Mouse (Mus musculus) G1E (cell line): ENCODE measurements around the gene Srms. TPM values are rescaled to one million over a fixed set of nuclear protein-coding genes. Genes with fewer than 3 reads are reported as not detected.

ENCODE experiments used
- ATAC-seq: 2 replicates; pipeline ENCODE4 v1.8.0; 2016; ENCODE audit warnings: mild to moderate bottlenecking; ENCODE audit not compliant: insufficient number of reproducible peaks, poor library complexity, low FRiP score, severe bottlenecking; ENCODE audit errors: extremely low read depth
- DNase-seq: peaks from one replicate; pipeline ENCODE4 v3.0.0; 2012; ENCODE audit warnings: low spot score
- H3K27me3 ChIP-seq: 2 replicates; pipeline ENCODE4 v1.6.1; 2012; ENCODE audit warnings: mild to moderate bottlenecking, low read length, inconsistent platforms; ENCODE audit not compliant: insufficient read depth
- H3K36me3 ChIP-seq: replicated peaks from 2 replicates; pipeline ENCODE3; 2012; ENCODE audit warnings: mild to moderate bottlenecking, inconsistent platforms
- H3K4me1 ChIP-seq: 2 replicates; pipeline ENCODE4 v1.6.1; 2012; ENCODE audit warnings: low read depth, low read length, inconsistent platforms, mixed read lengths; ENCODE audit not compliant: insufficient read depth
- H3K4me3 ChIP-seq: 2 replicates; pipeline ENCODE4 v1.5.1; 2012; ENCODE audit warnings: low read depth, mild to moderate bottlenecking, inconsistent platforms, low read length, moderate library complexity, mixed read lengths
- H3K9me3 ChIP-seq: replicated peaks from 2 replicates; pipeline ENCODE4 v1.6.1; 2012; ENCODE audit warnings: inconsistent platforms
- CTCF ChIP-seq: IDR thresholded peaks from 2 replicates; pipeline ENCODE4 v1.5.1; 2012; ENCODE audit warnings: low read depth, low read length, inconsistent platforms, mixed read lengths
- GATA1 ChIP-seq: IDR thresholded peaks from 2 replicates; pipeline ENCODE4 v1.6.1; 2012; ENCODE audit warnings: borderline replicate concordance, low read length, inconsistent platforms, mixed read lengths
- GATA2 ChIP-seq: IDR thresholded peaks from 2 replicates; pipeline ENCODE4 v1.6.1; 2012; ENCODE audit warnings: low read depth, low read length, inconsistent platforms, borderline replicate concordance
- POLR2AphosphoS5 ChIP-seq: IDR thresholded peaks from 2 replicates; pipeline ENCODE4 v1.6.1; 2012; ENCODE audit warnings: low read depth, low read length, inconsistent platforms; ENCODE audit not compliant: insufficient replicate concordance
- TAL1 ChIP-seq: conservative IDR thresholded peaks from 2 replicates; pipeline ENCODE4 v1.6.1; 2012; ENCODE audit warnings: low read depth, low read length, inconsistent platforms, mixed read lengths
- polyA plus RNA-seq: library from polyadenylated mRNA; stranded (reverse); fragments of >175 nt; gene quantifications from 2 replicates; pipeline ENCODE4 v1.2.3, GENCODE M21; 2012
- total RNA-seq, 2 experiments: library from RNA; stranded (forward) in 1 of 2; stranded (reverse) in 1 of 2; fragments of 200-1000 nt in 1 of 2; fragments of >200 nt in 1 of 2; fragmentation: Nextera tagmentation in 1 of 2; gene quantifications; 2 replicates each; pipeline ENCODE4 v1.2.3; 2014 to 2017

Gene Srms
- total and polyA plus RNA-seq, 3 experiments, result 0.30 TPM; not detected in 2

DNA sequence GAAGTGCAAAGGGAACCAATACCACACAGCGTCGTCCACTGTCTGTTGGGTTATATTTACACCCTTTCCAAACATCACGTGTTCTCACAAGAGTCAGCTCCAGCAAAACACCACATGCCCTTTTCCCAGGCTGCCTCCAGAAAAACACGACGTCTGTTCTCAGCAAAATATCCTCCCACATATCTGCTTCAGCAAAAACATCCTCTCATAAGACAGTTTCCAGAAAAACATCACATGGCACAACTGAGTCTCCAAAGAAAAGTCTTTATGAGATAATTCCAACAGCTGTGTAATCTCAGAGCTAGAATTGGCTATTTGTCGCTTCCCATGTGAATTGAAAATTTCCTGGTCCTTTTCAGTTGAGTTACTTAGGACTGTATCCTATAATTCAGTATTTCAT is 32.1 kb downstream of the Srms start:
- no peak for DNase-seq

DNA sequence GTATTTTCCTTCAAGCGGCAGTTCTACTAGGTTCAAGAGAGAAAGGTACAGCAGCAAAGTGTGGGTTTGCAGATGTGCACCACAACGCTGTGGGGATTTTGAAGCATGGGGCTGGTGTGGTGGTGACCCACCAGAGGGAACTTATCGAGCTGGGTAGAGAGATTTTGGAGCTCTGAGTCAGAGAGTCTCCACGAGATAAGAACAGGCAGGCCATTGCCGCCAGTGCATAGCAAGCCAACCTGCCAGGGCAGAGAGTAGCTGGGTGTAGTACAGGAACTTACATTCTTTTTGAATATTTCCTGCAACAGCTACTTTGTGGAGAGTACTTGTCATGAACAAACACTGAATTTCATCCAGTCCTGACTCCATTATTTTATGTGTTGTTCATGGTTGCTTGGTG is 34.5 kb downstream of the Srms start:
- no peaks in the 10 kb centered on the region for H3K36me3 ChIP-seq
- H3K9me3 ChIP-seq, result no peaks in the 10 kb centered on the region
- no peaks in the 10 kb centered on the region for H3K4me1 ChIP-seq
- H3K27me3 ChIP-seq, result peaks cover 8% of the 10 kb centered on the region
- ATAC-seq (no peak), DNase-seq (no peak)
- TF ChIP-seq POLR2AphosphoS5, result no peak
- H3K4me3 ChIP-seq, result no peak overlapping the region

More for the DNA sequence above, 32.1 kb downstream of the Srms start:
- H3K4me1 ChIP-seq, result no peaks in the 10 kb centered on the region
- no peaks in the 10 kb centered on the region for H3K36me3 ChIP-seq
- no peak for ATAC-seq
- H3K4me3 ChIP-seq, result no peak overlapping the region
- peaks cover 15% of the 10 kb centered on the region for H3K27me3 ChIP-seq
- H3K9me3 ChIP-seq, result no peaks in the 10 kb centered on the region
- TF ChIP-seq CTCF (no peak), TAL1 (no peak), GATA2 (no peak), GATA1 (no peak), POLR2AphosphoS5 (no peak)

GRCm38 (mm10) chr2:181178015-181178414 is 35.0 kb downstream of the Srms start:
- no peaks in the 10 kb centered on the region for H3K9me3 ChIP-seq
- peaks cover 8% of the 10 kb centered on the region for H3K27me3 ChIP-seq
- TF ChIP-seq GATA1 (no peak), CTCF (no peak), GATA2 (no peak), POLR2AphosphoS5 (no peak), TAL1 (no peak)
- DNase-seq, result no peak
- H3K4me1 ChIP-seq, result no peaks in the 10 kb centered on the region
- ATAC-seq, result no peak
- H3K4me3 ChIP-seq, result no peak overlapping the region
- no peaks in the 10 kb centered on the region for H3K36me3 ChIP-seq

GRCm38 (mm10) chr2:181174646-181175045 is 38.3 kb downstream of the Srms start:
- no peaks in the 10 kb centered on the region for H3K9me3 ChIP-seq
- H3K4me3 ChIP-seq, result no peak overlapping the region
- DNase-seq (no peak), ATAC-seq (no peak)
- H3K27me3 ChIP-seq, result peaks cover 4% of the 10 kb centered on the region
- H3K4me1 ChIP-seq, result no peaks in the 10 kb centered on the region
- TF ChIP-seq TAL1 (no peak), POLR2AphosphoS5 (no peak), GATA1 (no peak), GATA2 (no peak), CTCF (no peak)
- H3K36me3 ChIP-seq, result no peaks in the 10 kb centered on the region

DNA sequence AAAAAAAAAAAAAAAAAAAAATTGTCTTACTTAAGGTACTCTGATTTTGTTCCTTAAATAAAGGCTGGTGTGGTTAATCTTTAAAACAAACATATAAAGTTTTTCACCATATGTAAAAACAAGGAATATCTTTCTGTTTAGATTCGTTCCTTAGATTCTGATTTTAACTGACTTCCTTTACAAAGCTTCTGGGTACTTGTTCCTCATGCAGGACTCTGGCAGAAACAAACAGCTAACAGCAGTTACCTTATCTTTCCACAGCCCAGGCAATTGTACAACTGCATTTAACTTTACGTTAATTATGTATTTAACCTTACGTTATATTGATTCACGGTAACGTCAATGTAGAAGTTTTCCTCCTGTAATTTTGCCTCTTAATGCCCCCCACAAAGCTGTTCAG is 46.5 kb downstream of the Srms start:
- H3K9me3 ChIP-seq, result no peaks in the 10 kb centered on the region
- no peaks in the 10 kb centered on the region for H3K36me3 ChIP-seq
- ATAC-seq, result no peak
- no peak for TF ChIP-seq TAL1
- TF ChIP-seq CTCF, result no peak
- TF ChIP-seq GATA2, result no peak
- TF ChIP-seq GATA1, result no peak
- TF ChIP-seq POLR2AphosphoS5, result no peak
- no peaks in the 10 kb centered on the region for H3K4me1 ChIP-seq
- H3K27me3 ChIP-seq, result peaks cover 6% of the 10 kb centered on the region; the same call in 1 of the 2 replicates
- DNase-seq, result no peak
- no peak overlapping the region for H3K4me3 ChIP-seq

DNA sequence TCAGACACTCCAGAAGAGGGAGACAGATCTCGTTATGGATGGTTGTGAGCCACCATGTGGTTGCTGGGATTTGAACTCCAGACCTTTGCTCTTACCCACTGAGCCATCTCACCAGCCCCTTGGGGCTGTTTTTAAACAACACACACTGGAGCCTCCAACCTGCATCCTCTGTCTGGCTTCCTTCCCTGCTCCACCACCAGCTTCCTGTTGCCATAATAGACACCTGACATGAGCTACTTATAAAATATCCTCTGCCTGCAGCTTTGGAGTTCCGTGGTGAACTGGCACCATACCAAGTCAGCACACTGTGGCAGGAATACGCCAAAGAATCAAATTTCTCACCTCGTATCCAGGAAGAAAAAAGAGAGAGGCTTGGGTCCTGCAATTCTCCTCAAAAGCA is 52.2 kb downstream of the Srms start:
- Histone ChIP-seq H3K27me3 (peaks cover 9% of the 10 kb centered on the region; the same call in 1 of the 2 replicates), H3K4me1 (no peaks in the 10 kb centered on the region), H3K36me3 (no peaks in the 10 kb centered on the region), H3K9me3 (no peaks in the 10 kb centered on the region), H3K4me3 (no peak overlapping the region)
- TF ChIP-seq CTCF, result no peak
- TF ChIP-seq GATA1, result no peak
- no peak for TF ChIP-seq POLR2AphosphoS5
- TF ChIP-seq GATA2, result no peak
- TF ChIP-seq TAL1, result no peak
- ATAC-seq, result no peak
- DNase-seq, result no peak

DNA sequence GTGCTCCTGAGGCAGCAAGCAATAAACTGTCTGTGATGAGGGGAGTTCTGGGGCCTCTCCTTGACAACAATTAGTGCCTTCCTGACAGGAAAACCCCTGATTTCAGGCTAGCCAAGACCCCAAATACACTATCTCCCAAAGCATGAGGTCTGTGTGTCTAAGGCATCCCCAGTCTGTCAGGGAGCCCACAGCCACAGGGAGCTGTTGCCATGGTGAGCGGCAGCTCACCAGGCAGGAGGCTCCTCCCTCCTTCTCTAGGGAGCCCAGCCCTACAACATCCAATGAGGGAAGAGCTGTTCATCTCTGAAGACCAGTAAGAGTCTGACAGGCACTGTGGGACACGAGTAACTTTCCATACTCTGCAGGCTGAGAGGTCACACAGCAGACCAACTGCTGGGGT is 53.2 kb downstream of the Srms start:
- Histone ChIP-seq H3K4me1 (no peaks in the 10 kb centered on the region), H3K36me3 (no peaks in the 10 kb centered on the region), H3K9me3 (no peaks in the 10 kb centered on the region), H3K4me3 (no peak overlapping the region), H3K27me3 (peaks cover 9% of the 10 kb centered on the region; the same call in 1 of the 2 replicates)
- ATAC-seq, result no peak
- TF ChIP-seq POLR2AphosphoS5 (no peak), TAL1 (no peak), GATA2 (no peak), CTCF (no peak)
- DNase-seq, result no peak
